Mouse (Mus musculus) thymus, adult 2 months (tissue): ENCODE data around the gene Gm49387.

Experiments
- CTCF ChIP-seq: fragments of 200-500 bp; IDR thresholded peaks from 2 replicates; pipeline ENCODE4 v1.5.1; 2012; ENCODE audit warnings: mild to moderate bottlenecking, control low read depth, low read length, moderate library complexity, borderline replicate concordance; ENCODE audit not compliant: control insufficient read depth, poor library complexity, insufficient read depth; ENCODE audit errors: extremely low read depth
- POLR2A ChIP-seq: fragments of 200-500 bp; IDR thresholded peaks from 2 replicates; pipeline ENCODE4 v1.6.1; 2012; ENCODE audit warnings: mild to moderate bottlenecking, low read length, control low read depth, moderate library complexity; ENCODE audit not compliant: control insufficient read depth, poor library complexity, insufficient read depth; ENCODE audit errors: extremely low read depth

DNA sequence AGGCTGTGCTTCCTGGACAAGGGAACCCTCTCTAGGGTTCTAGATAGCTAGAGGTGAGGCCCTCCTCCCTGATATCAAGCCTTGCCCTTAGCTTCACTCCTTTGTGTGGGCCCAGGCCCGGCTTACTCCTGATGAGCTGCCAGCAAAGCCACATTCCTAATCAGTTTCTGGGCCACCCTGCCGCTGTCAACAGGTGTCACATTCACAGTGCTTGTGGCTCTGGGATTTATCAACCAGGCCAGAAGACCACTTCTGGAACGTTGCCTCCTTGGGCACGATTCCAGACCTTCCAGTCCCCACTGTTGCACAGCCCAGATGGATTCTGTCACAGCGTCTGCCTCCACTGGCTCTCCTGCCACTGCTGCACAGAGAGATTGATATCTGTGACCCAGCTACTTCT lies 79.8 kb downstream of the Gm49387 start:
- no peak for TF ChIP-seq CTCF
- no peak for TF ChIP-seq POLR2A
